9 mouse cellular contexts compared by ENCODE assay signal in genomic region chr14:76733258-76733823, GRCm38 (mm10).
DNase-seq lines count a peak whose midpoint lies in the region; ATAC-seq and TF ChIP-seq lines count a peak whose summit lies in the region.
"Had no signal": no experiment of that assay in that cellular context is flagged by ENCODE, and none has a peak within 500 bp of the region (broad histone marks: within the 10 kb centered on the region; RNA-seq: fewer than 3 reads in every experiment).

No protein-coding gene starts in this region.

- H3K36me3 ChIP-seq in liver, embryonic 11.5 days (ENCODE audit: control insufficient read depth, insufficient read depth, low read length) = no peaks in the 10 kb centered on the region
- H3K36me3 ChIP-seq in liver, embryonic 12.5 days = no peaks in the 10 kb centered on the region

- no peak overlapping the region for H3K27ac ChIP-seq in liver, embryonic 11.5 days (ENCODE audit: low read depth, low read length)
- no peak overlapping the region for H3K27ac ChIP-seq in liver, embryonic 12.5 days
- no peak overlapping the region for H3K27ac ChIP-seq in cerebellum, adult 2 months (ENCODE audit: insufficient read depth, low read length)

- 77% methylated on average over 8 of the region's 8 CpGs for WGBS in liver, embryonic 11.5 days
- 64% methylated on average over 8 of the region's 8 CpGs for WGBS in liver, embryonic 12.5 days (ENCODE audit: insufficient replicate concordance)
- WGBS in large intestine, adult 2 months = 35% methylated on average over 8 of the region's 8 CpGs
- WGBS in cerebellum, adult 2 months = 85% methylated on average over 8 of the region's 8 CpGs

- TF ChIP-seq POLR2A in cerebellum, adult 2 months (IDR thresholded peaks at IDR 0.05; ENCODE audit: borderline replicate concordance, insufficient read depth, low read length) = no peak

- ATAC-seq in liver, embryonic 11.5 days (replicated peaks; ENCODE audit: low FRiP score) = peak; percentile 36; the same call in 1 of the 2 replicates
- no peak for ATAC-seq in liver, embryonic 12.5 days
- ATAC-seq in megakaryocyte-erythroid progenitor cell, adult 5-6 weeks (replicated peaks; ENCODE audit: low FRiP score, low TSS enrichment, poor library complexity, severe bottlenecking) = no peak

- H3K4me1 ChIP-seq in liver, embryonic 11.5 days (replicated peaks; ENCODE audit: control insufficient read depth, insufficient read depth, low read length) = peaks cover 8% of the 10 kb centered on the region; the same call in 1 of the 2 replicates
- H3K4me1 ChIP-seq in liver, embryonic 12.5 days = peaks cover 9% of the 10 kb centered on the region; the same call in 1 of the 2 replicates
- H3K4me1 ChIP-seq in cerebellum, adult 2 months (ENCODE audit: control insufficient read depth, insufficient read depth, low read length) = peaks cover 5% of the 10 kb centered on the region; the same call in 1 of the 2 replicates

- no peak overlapping the region for H3K4me2 ChIP-seq in liver, embryonic 11.5 days
- H3K4me2 ChIP-seq in liver, embryonic 12.5 days = no peak overlapping the region

- H3K4me3 ChIP-seq in liver, embryonic 11.5 days (ENCODE audit: low read depth, low read length) = no peak overlapping the region
- H3K4me3 ChIP-seq in liver, embryonic 12.5 days = no peak overlapping the region
- H3K4me3 ChIP-seq in cerebellum, adult 2 months (replicated peaks; ENCODE audit: insufficient read depth, low read depth, low read length) = no peak overlapping the region

- H3K9ac ChIP-seq in liver, embryonic 11.5 days (ENCODE audit: low read depth, low read length) = no peak overlapping the region
- H3K9ac ChIP-seq in liver, embryonic 12.5 days = no peak overlapping the region

- H3K27me3 ChIP-seq in liver, embryonic 11.5 days (replicated peaks; ENCODE audit: control insufficient read depth, insufficient read depth, low read length) = no peaks in the 10 kb centered on the region; the same call in 1 of the 2 replicates
- no peaks in the 10 kb centered on the region for H3K27me3 ChIP-seq in liver, embryonic 12.5 days (replicated peaks)
- no peaks in the 10 kb centered on the region for H3K27me3 ChIP-seq in cerebellum, adult 2 months (ENCODE audit: control insufficient read depth, insufficient read depth, low read length)

- no peak for TF ChIP-seq CTCF in cerebellum, adult 2 months (IDR thresholded peaks at IDR 0.05; ENCODE audit: borderline replicate concordance, insufficient read depth, low read depth, low read length)

- no peak for DNase-seq in liver, embryonic 11.5 days (ENCODE audit: low spot score)
- peak; percentile 49 for DNase-seq in fat pad, adult 2 months (ENCODE audit: extremely low read depth, low read depth, low spot score)
- DNase-seq in large intestine, adult 2 months (ENCODE audit: low read depth, low spot score) = peak; percentile 93
- peak; percentile 90 for DNase-seq in lung, postnatal 25 days (ENCODE audit: low spot score)
- no peak for DNase-seq in cerebellum, adult 2 months
- DNase-seq in heart, adult 8-10 months (ENCODE audit: low spot score) = no peak
- DNase-seq: cerebellum, adult 9-10 months had no signal

- no peaks in the 10 kb centered on the region for H3K9me3 ChIP-seq in liver, embryonic 11.5 days (ENCODE audit: control insufficient read depth, low read length)
- H3K9me3 ChIP-seq in liver, embryonic 12.5 days (replicated peaks) = no peaks in the 10 kb centered on the region

Comparison
In these comparisons a context has a peak if more than half of its experiments do, and no peak if none do; other contexts are left out.
1. DNase-seq: peak in fat pad, adult 2 months (single experiment), large intestine, adult 2 months (single experiment) and lung, postnatal 25 days (single experiment); none in liver, embryonic 11.5 days (single experiment), cerebellum, adult 2 months (0 of 2) and heart, adult 8-10 months (single experiment).